Mouse (Mus musculus) midbrain, embryonic 16.5 days (tissue): Measurements from ENCODE around the gene Fgg. TPM values are rescaled to one million over a fixed set of nuclear protein-coding genes. Genes with fewer than 3 reads are reported as not detected.

ENCODE experiments used
- ATAC-seq: fragments of 200-750 bp; cut with Nextera tagmentation; 2 replicates; pipeline ENCODE4 v1.8.0; 2017; ENCODE audit warnings: moderate TSS enrichment
- H3K27ac ChIP-seq: fragments of 300-500 bp; sonication (generic); 2 replicates; pipeline ENCODE4 v1.5.1; 2014; ENCODE audit warnings: mild to moderate bottlenecking, low read length, mixed read lengths
- H3K27me3 ChIP-seq: fragments of 300-500 bp; sonication (generic); 2 replicates; pipeline ENCODE4 v1.6.1; 2014; ENCODE audit warnings: low read depth, low read length, mixed read lengths; ENCODE audit not compliant: control insufficient read depth, insufficient read depth
- H3K36me3 ChIP-seq: fragments of 300-500 bp; sonication (generic); 2 replicates; pipeline ENCODE4 v1.6.1; 2014; ENCODE audit warnings: mild to moderate bottlenecking, low read length, moderate library complexity, mixed read lengths; ENCODE audit not compliant: control insufficient read depth, insufficient read depth
- H3K4me1 ChIP-seq: fragments of 300-500 bp; sonication (generic); 2 replicates; pipeline ENCODE4 v1.6.1; 2014; ENCODE audit warnings: mild to moderate bottlenecking, low read length, mixed read lengths; ENCODE audit not compliant: control insufficient read depth, insufficient read depth
- H3K4me2 ChIP-seq: fragments of 300-500 bp; sonication (generic); 2 replicates; pipeline ENCODE4 v1.6.1; 2014; ENCODE audit warnings: mild to moderate bottlenecking, low read length, mixed read lengths
- H3K4me3 ChIP-seq: fragments of 300-500 bp; sonication (generic); 2 replicates; pipeline ENCODE4 v1.5.1; 2014; ENCODE audit warnings: low read depth, mild to moderate bottlenecking, low read length, moderate library complexity, mixed read lengths
- H3K9ac ChIP-seq: fragments of 300-500 bp; sonication (generic); 2 replicates; pipeline ENCODE4 v1.6.1; 2014; ENCODE audit warnings: low read depth, low read length, mixed read lengths
- H3K9me3 ChIP-seq: fragments of 300-500 bp; sonication (generic); replicated peaks from 2 replicates; pipeline ENCODE4 v1.6.1; 2014; ENCODE audit warnings: mild to moderate bottlenecking, low read length, mixed read lengths; ENCODE audit not compliant: control insufficient read depth, poor library complexity, severe bottlenecking
- WGBS: fragments of 180-500 bp; shearing (Covaris S2); extraction: QIAGEN DNeasy Blood & Tissue Kit; methylation state at CpG from one replicate; pipeline ENCODE4 v1.1.7; 2014; 5-methylcytosine and 5-hydroxymethylcytosine counted together
- polyA plus RNA-seq: library from polyadenylated mRNA; unstranded; fragments of >200 nt; fragmentation: Nextera tagmentation; extraction: Ambion mirVana; gene quantifications from 2 replicates; pipeline ENCODE4 v1.2.1, GENCODE M21; 2015

Fgg gene
- polyA plus RNA-seq, result not detected in 2 replicates

DNA sequence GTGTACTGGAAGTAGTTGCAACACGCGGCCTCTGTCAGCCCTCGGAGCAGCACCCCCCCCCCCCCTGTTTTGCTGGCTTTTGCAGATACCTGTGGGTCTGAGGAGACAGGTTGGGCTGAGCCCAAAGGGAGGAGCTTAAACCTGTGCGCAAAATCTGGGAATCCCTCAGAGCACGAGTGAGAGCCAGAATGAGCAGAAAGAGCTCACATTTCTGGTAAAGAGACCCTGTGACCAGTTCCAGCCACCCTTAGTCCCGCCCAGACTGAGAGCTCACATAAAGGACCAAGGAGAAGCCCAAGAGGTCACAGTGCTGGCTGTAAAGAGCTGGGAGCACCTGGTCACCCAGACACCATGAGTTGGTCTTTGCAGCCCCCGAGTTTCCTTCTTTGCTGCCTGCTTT, at the start of gene Fgg:
Gene Fgg, plus strand, starts transcription at position 168 of the 400 bp plus-strand sequence.
- Histone ChIP-seq H3K27me3 (no peaks in the 10 kb centered on the region), H3K4me3 (no peak within 1 kb of the TSS)

DNA sequence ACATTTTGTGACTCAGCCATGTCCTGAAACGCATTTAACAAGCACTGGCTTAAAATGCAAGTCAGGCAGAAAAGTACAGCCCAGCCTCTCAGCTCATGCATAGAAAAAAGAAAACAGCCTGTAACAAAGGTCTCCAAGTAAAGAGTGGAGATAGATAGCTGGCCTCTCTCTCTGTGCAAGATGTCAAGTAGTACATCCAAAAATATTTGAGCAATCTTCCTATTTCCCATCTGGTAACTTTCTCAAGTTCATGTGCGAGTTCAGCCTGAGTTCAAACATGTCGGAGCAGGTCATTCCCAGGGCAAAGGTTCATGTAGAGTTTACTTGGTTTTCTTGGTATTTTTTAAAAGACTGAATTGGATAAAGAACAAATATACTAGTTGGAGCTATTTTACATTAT, 36.5 kb upstream of the Fgg start:
- no peak overlapping the region for H3K4me2 ChIP-seq
- no peak overlapping the region for H3K4me3 ChIP-seq
- no peaks in the 10 kb centered on the region for H3K9me3 ChIP-seq
- no peak overlapping the region for H3K9ac ChIP-seq
- WGBS, result 82% methylated on average over 3 of the region's 3 CpGs
- H3K4me1 ChIP-seq, result no peaks in the 10 kb centered on the region
- no peaks in the 10 kb centered on the region for H3K27me3 ChIP-seq
- H3K36me3 ChIP-seq, result no peaks in the 10 kb centered on the region
- no peak overlapping the region for H3K27ac ChIP-seq
- no peak for ATAC-seq

More for the DNA sequence above, at the start of gene Fgg:
- WGBS, result 56% methylated on average over 7 of the region's 7 CpGs
- no peaks in the 10 kb centered on the region for H3K36me3 ChIP-seq
- no peak within 1 kb of the TSS for H3K4me2 ChIP-seq
- H3K4me1 ChIP-seq, result no peaks in the 10 kb centered on the region
- no peak for ATAC-seq
- no peak within 1 kb of the TSS for H3K9ac ChIP-seq
- H3K9me3 ChIP-seq, result no peaks in the 10 kb centered on the region
- H3K27ac ChIP-seq, result no peak within 1 kb of the TSS

DNA sequence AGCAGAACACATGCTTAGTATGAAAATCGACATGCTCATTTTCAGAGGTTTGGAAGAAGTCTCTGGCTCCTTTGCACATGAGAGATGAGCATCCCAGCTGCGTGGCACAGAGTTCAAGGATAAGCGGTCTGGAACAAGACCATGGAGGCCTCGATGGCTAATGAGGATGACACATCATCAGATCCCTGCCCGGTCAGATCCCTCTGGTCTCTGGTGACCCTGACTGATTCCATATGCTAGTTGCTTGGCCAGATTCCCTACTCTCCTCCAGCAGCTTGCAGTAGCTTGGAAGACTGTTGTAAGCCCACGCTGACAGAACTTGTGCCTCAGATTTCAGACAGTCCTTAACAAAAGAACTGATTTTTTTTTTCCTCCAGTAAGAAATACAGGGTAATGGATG, 26.7 kb upstream of the Fgg start:
- no peak overlapping the region for H3K4me2 ChIP-seq
- no peaks in the 10 kb centered on the region for H3K36me3 ChIP-seq
- 72% methylated on average over 6 of the region's 6 CpGs for WGBS
- no peaks in the 10 kb centered on the region for H3K27me3 ChIP-seq
- ATAC-seq, result 0 out of 2 replicates have a peak, but pooled peaks have one; percentile 36
- H3K9ac ChIP-seq, result no peak overlapping the region
- H3K9me3 ChIP-seq, result no peaks in the 10 kb centered on the region
- no peak overlapping the region for H3K27ac ChIP-seq
- no peak overlapping the region for H3K4me3 ChIP-seq
- H3K4me1 ChIP-seq, result no peaks in the 10 kb centered on the region

DNA sequence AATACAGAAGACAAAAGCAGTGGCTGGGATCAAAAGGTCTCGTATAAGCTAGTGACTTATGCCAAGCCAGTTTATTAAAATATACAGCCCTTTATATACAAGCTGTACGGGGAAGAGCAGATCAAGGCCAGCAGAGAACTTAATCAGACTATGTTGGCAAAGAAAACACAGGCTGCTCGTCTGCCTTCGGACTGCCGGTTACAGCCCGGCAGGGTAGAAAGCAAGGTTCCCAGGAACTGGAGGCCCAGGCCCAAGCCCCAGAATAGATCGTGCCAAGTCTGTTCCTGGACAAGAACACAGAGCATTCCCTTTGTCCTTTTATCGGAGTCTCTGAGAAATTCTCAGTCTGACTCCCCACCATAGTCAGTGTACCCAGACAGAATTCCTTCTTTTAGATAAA, 25.7 kb upstream of the Fgg start:
- no peak overlapping the region for H3K4me2 ChIP-seq
- no peak overlapping the region for H3K9ac ChIP-seq
- WGBS, result 58% methylated on average over 8 of the region's 8 CpGs
- H3K27me3 ChIP-seq, result no peaks in the 10 kb centered on the region
- no peaks in the 10 kb centered on the region for H3K9me3 ChIP-seq
- ATAC-seq, result no peak
- H3K36me3 ChIP-seq, result no peaks in the 10 kb centered on the region
- H3K27ac ChIP-seq, result no peak overlapping the region
- H3K4me3 ChIP-seq, result no peak overlapping the region
- H3K4me1 ChIP-seq, result no peaks in the 10 kb centered on the region

DNA sequence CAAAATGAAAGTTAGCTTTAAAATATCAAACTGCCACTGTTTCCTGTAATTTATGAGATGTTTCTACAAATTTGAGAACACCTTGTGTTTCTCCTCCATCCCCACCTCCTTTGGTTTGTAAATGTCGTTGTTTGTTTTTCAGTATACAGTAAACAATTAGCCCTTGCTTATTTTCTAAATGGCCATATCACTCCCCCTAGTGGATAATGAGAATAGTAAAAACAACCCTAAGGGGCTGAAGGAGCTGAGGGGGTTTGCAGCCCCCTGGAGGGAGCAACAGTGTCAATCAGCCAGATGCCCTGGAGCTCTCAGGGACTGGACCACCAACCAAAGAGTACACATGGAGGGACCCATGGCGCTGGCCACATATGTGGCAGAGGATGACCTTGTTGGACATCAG, 22.7 kb upstream of the Fgg start:
- no peaks in the 10 kb centered on the region for H3K9me3 ChIP-seq
- H3K27me3 ChIP-seq, result no peaks in the 10 kb centered on the region
- H3K4me1 ChIP-seq, result no peaks in the 10 kb centered on the region
- H3K27ac ChIP-seq, result no peak overlapping the region
- no peak overlapping the region for H3K9ac ChIP-seq
- no peak overlapping the region for H3K4me3 ChIP-seq
- 84% methylated on average over 2 of the region's 2 CpGs for WGBS
- H3K4me2 ChIP-seq, result no peak overlapping the region
- no peak for ATAC-seq
- H3K36me3 ChIP-seq, result no peaks in the 10 kb centered on the region

DNA sequence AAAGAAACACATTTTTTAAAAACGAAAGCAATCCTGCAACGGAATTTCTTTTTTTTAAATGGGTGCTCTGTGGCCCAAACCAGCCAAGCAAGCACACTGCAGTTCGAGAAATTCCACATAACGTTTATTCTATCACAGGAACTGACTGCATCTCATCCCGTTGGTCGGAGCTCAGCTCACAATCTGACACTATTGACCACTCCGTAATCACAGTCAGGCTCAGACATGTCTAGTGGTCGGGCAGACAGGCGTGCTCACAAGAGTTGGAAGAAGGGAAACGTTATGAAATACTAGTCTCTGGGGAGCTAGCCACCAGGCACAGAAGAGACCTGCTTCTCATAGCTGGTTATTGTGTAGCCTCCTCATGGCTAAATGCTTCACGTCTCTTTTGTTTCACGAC, 15.6 kb upstream of the Fgg start:
- Histone ChIP-seq H3K4me1 (peaks cover 4% of the 10 kb centered on the region; the same call in 1 of the 2 replicates), H3K36me3 (no peaks in the 10 kb centered on the region), H3K4me2 (no peak overlapping the region), H3K9ac (no peak overlapping the region), H3K27me3 (no peaks in the 10 kb centered on the region), H3K9me3 (no peaks in the 10 kb centered on the region), H3K4me3 (no peak overlapping the region), H3K27ac (no peak overlapping the region)
- no peak for ATAC-seq
- 84% methylated on average over 12 of the region's 12 CpGs for WGBS

DNA sequence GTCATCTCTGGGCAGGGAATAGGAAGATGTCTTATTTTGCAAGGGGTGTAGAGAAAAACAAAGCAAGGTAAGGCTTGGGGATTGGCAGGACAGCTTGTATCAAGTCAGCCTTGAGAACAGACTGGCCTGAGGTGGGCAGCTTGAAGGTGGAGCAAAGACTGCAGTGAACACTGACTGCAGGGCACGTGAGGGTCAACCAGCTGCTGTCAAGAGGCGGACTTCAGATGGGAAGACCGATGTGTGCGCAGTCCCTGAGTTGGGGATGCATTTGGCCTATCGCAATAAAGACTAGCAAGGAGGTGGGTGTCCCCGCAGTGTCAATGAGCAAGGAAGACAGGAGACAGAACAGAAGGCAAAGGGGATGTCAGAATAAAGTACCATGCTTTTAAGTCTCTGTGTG, 14.6 kb upstream of the Fgg start:
- Histone ChIP-seq H3K27me3 (no peaks in the 10 kb centered on the region), H3K4me1 (peaks cover 4% of the 10 kb centered on the region; the same call in 1 of the 2 replicates), H3K4me3 (no peak overlapping the region), H3K4me2 (no peak overlapping the region), H3K9me3 (no peaks in the 10 kb centered on the region), H3K9ac (no peak overlapping the region), H3K36me3 (no peaks in the 10 kb centered on the region), H3K27ac (no peak overlapping the region)
- ATAC-seq, result no peak
- 93% methylated on average over 6 of the region's 6 CpGs for WGBS

DNA sequence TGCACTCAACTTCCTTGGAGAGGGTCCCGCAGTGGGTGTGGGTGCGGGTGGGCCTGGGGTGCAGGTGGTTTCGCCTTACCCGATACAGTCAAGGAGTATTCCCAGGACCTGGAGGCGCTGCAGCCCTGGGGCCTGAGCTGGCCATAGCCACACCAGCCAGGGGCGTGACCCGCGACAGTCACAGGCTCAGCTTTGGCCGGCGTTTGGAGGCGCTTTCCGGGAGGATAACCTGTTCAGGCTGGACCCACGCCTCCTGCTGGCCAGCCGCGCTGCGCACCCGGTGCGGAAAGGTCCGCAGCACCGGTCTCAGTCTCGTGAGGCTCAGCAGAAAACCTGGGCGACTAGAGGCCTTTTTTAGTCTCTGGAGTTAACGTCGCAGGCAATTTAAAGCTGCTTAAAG, 12.2 kb upstream of the Fgg start:
- Histone ChIP-seq H3K4me2 (peak overlapping the region; percentile 62), H3K9me3 (no peaks in the 10 kb centered on the region), H3K27ac (no peak overlapping the region), H3K9ac (peak overlapping the region; percentile 56), H3K4me3 (peak overlapping the region; percentile 32), H3K36me3 (no peaks in the 10 kb centered on the region), H3K4me1 (peaks cover 9% of the 10 kb centered on the region; the same call in 1 of the 2 replicates), H3K27me3 (no peaks in the 10 kb centered on the region)
- ATAC-seq, result peak; percentile 73; the same call in 1 of the 2 replicates
- 3% methylated on average over 24 of the region's 24 CpGs for WGBS

DNA sequence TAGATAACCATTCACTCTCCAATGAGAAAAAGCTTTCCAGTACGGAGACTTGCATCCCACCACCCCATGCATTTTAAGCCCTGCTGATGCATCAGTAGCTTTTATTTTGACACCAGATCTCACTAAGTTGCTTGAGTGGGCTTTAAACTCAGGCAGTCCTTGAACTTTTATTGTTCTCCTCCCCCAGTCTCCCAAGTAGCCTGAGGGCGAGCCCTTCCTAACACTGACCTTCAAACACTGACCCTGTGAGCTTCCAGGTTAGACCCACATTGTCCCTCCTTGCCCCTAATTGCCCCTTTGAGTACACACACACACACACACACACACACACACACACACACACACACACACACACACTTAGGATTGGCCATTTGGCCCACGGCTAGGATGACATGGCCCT, 10.9 kb upstream of the Fgg start:
- no peak overlapping the region for H3K4me3 ChIP-seq
- H3K4me1 ChIP-seq, result peaks cover 9% of the 10 kb centered on the region; the same call in 1 of the 2 replicates
- 84% methylated on average over 3 of the region's 3 CpGs for WGBS
- H3K4me2 ChIP-seq, result no peak overlapping the region
- H3K9ac ChIP-seq, result no peak overlapping the region
- no peaks in the 10 kb centered on the region for H3K36me3 ChIP-seq
- H3K27me3 ChIP-seq, result no peaks in the 10 kb centered on the region
- no peak for ATAC-seq
- no peaks in the 10 kb centered on the region for H3K9me3 ChIP-seq
- no peak overlapping the region for H3K27ac ChIP-seq
